18 mouse cellular contexts compared by ENCODE assay signal in the genomic region with DNA sequence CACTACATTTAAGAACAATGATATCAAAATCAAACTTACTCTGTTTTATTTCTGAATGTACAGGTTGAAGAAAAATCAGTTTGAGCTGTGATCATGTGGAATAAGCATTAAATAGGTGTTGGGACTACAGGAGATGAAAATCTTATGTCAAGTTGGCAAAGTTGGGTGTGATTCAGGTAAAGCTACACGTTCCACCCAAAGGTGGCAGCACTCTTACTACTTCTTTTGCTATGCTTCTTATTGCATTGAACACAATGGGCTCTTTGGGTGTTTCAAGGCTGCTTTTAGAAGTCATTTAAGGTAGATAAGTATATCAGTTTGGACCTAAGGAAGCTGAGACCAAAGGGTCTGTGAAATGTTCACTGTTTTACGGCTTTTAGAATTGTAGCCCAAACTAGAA. TPM values are rescaled to one million over a fixed set of nuclear protein-coding genes. Genes with fewer than 3 reads are reported as not detected.
DNase-seq lines count a peak whose midpoint lies in the region; ATAC-seq and TF ChIP-seq lines count a peak whose summit lies in the region.
"Had no signal": no experiment of that assay in that cellular context is flagged by ENCODE, and none has a peak within 500 bp of the region (broad histone marks: within the 10 kb centered on the region; RNA-seq: fewer than 3 reads in every experiment).

No protein-coding gene starts in this region.

- no peak overlapping the region for H3K9ac ChIP-seq in hindbrain, postnatal 0 days (replicated peaks; ENCODE audit: low read length)
- H3K9ac ChIP-seq in hindbrain, embryonic 11.5 days (ENCODE audit: low read depth, low read length), result no peak overlapping the region
- no peak overlapping the region for H3K9ac ChIP-seq in limb, embryonic 14.5 days (ENCODE audit: low read depth, low read length, severe bottlenecking)
- H3K9ac ChIP-seq: heart, embryonic 15.5 days; hindbrain, embryonic 15.5 days; midbrain, embryonic 15.5 days; neural tube, embryonic 12.5 days had no signal

- H3K4me3 ChIP-seq in hindbrain, postnatal 0 days (ENCODE audit: low read length), result no peak overlapping the region
- no peak overlapping the region for H3K4me3 ChIP-seq in hindbrain, embryonic 11.5 days (ENCODE audit: low read depth, low read length)
- no peak overlapping the region for H3K4me3 ChIP-seq in limb, embryonic 14.5 days (replicated peaks; ENCODE audit: low read length)
- no peak overlapping the region for H3K4me3 ChIP-seq in limb, embryonic 10.5 days
- H3K4me3 ChIP-seq: erythroblast, embryonic 14.5 days; heart, embryonic 15.5 days; hindbrain, embryonic 15.5 days; midbrain, embryonic 15.5 days; neural tube, embryonic 12.5 days had no signal

- no peak overlapping the region for H3K27ac ChIP-seq in hindbrain, postnatal 0 days
- no peak overlapping the region for H3K27ac ChIP-seq in hindbrain, embryonic 11.5 days (ENCODE audit: low read depth, low read length)
- no peak overlapping the region for H3K27ac ChIP-seq in limb, embryonic 14.5 days (replicated peaks; ENCODE audit: low read depth, low read length)
- H3K27ac ChIP-seq in limb, embryonic 10.5 days, result no peak overlapping the region
- H3K27ac ChIP-seq: heart, embryonic 15.5 days; hindbrain, embryonic 15.5 days; macrophage; midbrain, embryonic 15.5 days; neural tube, embryonic 12.5 days had no signal

- DNase-seq in cerebellum, postnatal 14 days, result peak; percentile 24 to 29
- DNase-seq in cerebellum, adult 11-12 months, result no peak
- DNase-seq in hindbrain, postnatal 0 days (ENCODE audit: low spot score), result peak; percentile 53
- DNase-seq in hindbrain, embryonic 11.5 days (ENCODE audit: low spot score), result no peak
- peak; percentile 28 for DNase-seq in limb, embryonic 14.5 days (ENCODE audit: low spot score)
- DNase-seq in limb, embryonic 10.5 days (ENCODE audit: low spot score), result no peak
- DNase-seq in Muller cell, postnatal 12 days (ENCODE audit: inconsistent ontology term), result peak; percentile 27
- no peak for DNase-seq in adrenal gland, adult 8-10 months
- DNase-seq: cerebellum, postnatal 36 days; gastrocnemius, postnatal 36 days; liver; thymus, postnatal 25 days had no signal

- no peaks in the 10 kb centered on the region for H3K4me1 ChIP-seq in hindbrain, postnatal 0 days (ENCODE audit: insufficient read depth, low read length)
- H3K4me1 ChIP-seq in hindbrain, embryonic 11.5 days (replicated peaks; ENCODE audit: control insufficient read depth, insufficient read depth, low read length), result no peaks in the 10 kb centered on the region
- peaks cover 5% of the 10 kb centered on the region; the same call in 1 of the 2 replicates for H3K4me1 ChIP-seq in limb, embryonic 14.5 days (ENCODE audit: control insufficient read depth, insufficient read depth, low read length)
- H3K4me1 ChIP-seq in limb, embryonic 10.5 days, result peaks cover 3% of the 10 kb centered on the region; the same call in 1 of the 2 replicates
- H3K4me1 ChIP-seq: heart, embryonic 15.5 days; hindbrain, embryonic 15.5 days; midbrain, embryonic 15.5 days; neural tube, embryonic 12.5 days had no signal

- H3K36me3 ChIP-seq in hindbrain, postnatal 0 days (ENCODE audit: insufficient read depth, low read length), result no peaks in the 10 kb centered on the region
- H3K36me3 ChIP-seq in hindbrain, embryonic 11.5 days (ENCODE audit: control insufficient read depth, insufficient read depth, low read length), result no peaks in the 10 kb centered on the region
- H3K36me3 ChIP-seq in limb, embryonic 14.5 days (ENCODE audit: control insufficient read depth, insufficient read depth, low read length), result no peaks in the 10 kb centered on the region
- no peaks in the 10 kb centered on the region for H3K36me3 ChIP-seq in limb, embryonic 10.5 days
- H3K36me3 ChIP-seq: heart, embryonic 15.5 days; hindbrain, embryonic 15.5 days; midbrain, embryonic 15.5 days; neural tube, embryonic 12.5 days had no signal

- no peak for TF ChIP-seq POLR2A in limb, embryonic 14.5 days (IDR thresholded peaks at IDR 0.05; ENCODE audit: borderline replicate concordance, extremely low read depth, insufficient read depth, insufficient read length)

- no peak overlapping the region for H3K4me2 ChIP-seq in hindbrain, postnatal 0 days (ENCODE audit: low read depth, low read length)
- H3K4me2 ChIP-seq in hindbrain, embryonic 11.5 days (replicated peaks; ENCODE audit: low read depth, low read length), result no peak overlapping the region
- no peak overlapping the region for H3K4me2 ChIP-seq in limb, embryonic 14.5 days (replicated peaks; ENCODE audit: low read depth, low read length, severe bottlenecking)
- H3K4me2 ChIP-seq: heart, embryonic 15.5 days; hindbrain, embryonic 15.5 days; midbrain, embryonic 15.5 days; neural tube, embryonic 12.5 days had no signal

- no peak for ATAC-seq in hindbrain, postnatal 0 days
- no peak for ATAC-seq in hindbrain, embryonic 11.5 days (ENCODE audit: low FRiP score)
- ATAC-seq in limb, embryonic 14.5 days (ENCODE audit: low FRiP score, low read depth), result no peak
- ATAC-seq: midbrain, embryonic 15.5 days had no signal

- H3K27me3 ChIP-seq in hindbrain, postnatal 0 days (ENCODE audit: insufficient read depth, low read length), result no peaks in the 10 kb centered on the region
- no peaks in the 10 kb centered on the region for H3K27me3 ChIP-seq in hindbrain, embryonic 11.5 days (ENCODE audit: control insufficient read depth, insufficient read depth, low read length)
- no peaks in the 10 kb centered on the region for H3K27me3 ChIP-seq in limb, embryonic 14.5 days (ENCODE audit: control insufficient read depth, insufficient read depth, low read length)
- no peaks in the 10 kb centered on the region for H3K27me3 ChIP-seq in limb, embryonic 10.5 days (ENCODE audit: low read depth, poor library complexity, severe bottlenecking)
- H3K27me3 ChIP-seq: heart, embryonic 15.5 days; hindbrain, embryonic 15.5 days; midbrain, embryonic 15.5 days; neural tube, embryonic 12.5 days had no signal

- 72% methylated on average over 2 of the region's 2 CpGs for WGBS in hindbrain, postnatal 0 days
- 62% methylated on average over 2 of the region's 2 CpGs for WGBS in hindbrain, embryonic 11.5 days
- WGBS in limb, embryonic 14.5 days, result 38% methylated on average over 2 of the region's 2 CpGs
- 61% methylated on average over 2 of the region's 2 CpGs for WGBS in limb, embryonic 10.5 days

- no peaks in the 10 kb centered on the region for H3K9me3 ChIP-seq in hindbrain, postnatal 0 days (ENCODE audit: low read length)
- H3K9me3 ChIP-seq in hindbrain, embryonic 11.5 days (ENCODE audit: control insufficient read depth, low read length), result no peaks in the 10 kb centered on the region
- H3K9me3 ChIP-seq in limb, embryonic 14.5 days (ENCODE audit: control insufficient read depth, low read length), result no peaks in the 10 kb centered on the region
- H3K9me3 ChIP-seq in limb, embryonic 10.5 days (replicated peaks), result no peaks in the 10 kb centered on the region
- H3K9me3 ChIP-seq: heart, embryonic 15.5 days; hindbrain, embryonic 15.5 days; midbrain, embryonic 15.5 days; neural tube, embryonic 12.5 days had no signal

- peak; percentile 53 for TF ChIP-seq CTCF in hindbrain, postnatal 0 days (IDR thresholded peaks at IDR 0.05; ENCODE audit: low read depth)

RNA-seq across cellular contexts. Expression of a gene that starts 36.3 kb away (rescaled TPM):
- 16.2 and 16.7 TPM in 2 replicates for total RNA-seq in hindbrain, postnatal 0 days (2014; rRNA removed)
- polyA plus RNA-seq in hindbrain, postnatal 0 days (2015; fragmentation: Nextera tagmentation; extraction: Ambion mirVana), result 12.4 and 13.7 TPM in 2 replicates
- 5.3 and 6.0 TPM in 2 replicates for polyA plus RNA-seq in hindbrain, embryonic 11.5 days (2014; fragmentation: Nextera tagmentation; extraction: Ambion mirVana)
- polyA plus RNA-seq in limb, embryonic 14.5 days (2012; rRNA removed), result 17.4 and 18.2 TPM in 2 replicates
- polyA plus RNA-seq in limb, embryonic 14.5 days (2014; fragmentation: Nextera tagmentation; extraction: Ambion mirVana), result 21.7 and 23.6 TPM in 2 replicates
- 9.5 and 11.6 TPM in 2 replicates for polyA plus RNA-seq in limb, embryonic 10.5 days (2016; fragmentation: Nextera tagmentation; extraction: Ambion mirVana)
- total RNA-seq in adrenal gland, adult 8-10 months (2022), result 100 to 1,000 TPM; 179 to 277 (median 199) TPM
- polyA plus RNA-seq: erythroblast, embryonic 14.5 days; macrophage had no signal

Comparison
In these comparisons a context has a peak if more than half of its experiments do, and no peak if none do; other contexts are left out.
1. DNase-seq: peak in cerebellum, postnatal 14 days (2 of 2), hindbrain, postnatal 0 days (single experiment), limb, embryonic 14.5 days (single experiment) and Muller cell, postnatal 12 days (single experiment); none in cerebellum, adult 11-12 months (single experiment), hindbrain, embryonic 11.5 days (single experiment), limb, embryonic 10.5 days (single experiment) and adrenal gland, adult 8-10 months (single experiment).